Mouse (Mus musculus): ENCODE measurements around the gene Fam186b.

Gene Fam186b

DNA sequence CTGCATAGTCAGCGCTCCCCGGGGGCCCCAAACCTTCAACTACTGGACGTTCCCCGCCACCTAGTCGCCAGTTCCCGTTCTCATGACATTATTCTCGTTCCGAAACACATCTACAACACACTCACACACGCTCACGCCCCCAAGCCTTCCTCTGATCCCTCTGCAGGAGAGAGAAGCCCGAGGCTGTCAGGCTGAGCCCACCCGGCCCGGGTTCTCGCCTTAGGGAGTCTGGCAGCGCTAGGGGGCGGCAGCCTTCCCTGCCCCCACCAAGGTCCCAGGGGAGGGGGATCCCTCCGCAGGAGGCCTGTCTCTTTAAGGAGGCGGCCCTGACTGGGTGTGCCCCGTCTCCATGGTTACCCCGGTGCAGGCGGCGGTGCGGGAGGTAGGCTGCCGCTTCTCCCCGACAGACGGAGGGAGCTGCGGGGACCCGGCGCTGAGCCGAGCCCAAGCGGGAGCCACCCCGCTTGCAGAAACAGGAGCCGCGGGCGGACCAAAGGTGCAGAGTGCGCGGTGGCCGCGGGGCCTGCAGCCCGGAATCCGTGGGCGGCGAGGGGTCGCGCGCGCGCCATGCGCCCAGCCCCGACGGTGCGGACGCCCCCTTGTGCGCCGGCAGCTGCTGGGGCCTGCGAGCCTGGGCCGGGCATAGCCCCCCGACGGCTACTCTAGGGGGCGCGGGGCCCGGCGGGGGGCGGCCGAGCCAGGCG, 71.3 kb downstream of the Fam186b start, which contains the start of gene Kcnh3:
Gene Kcnh3 (plus strand): TSS at position 654 of the 704 bp plus-strand sequence.
- DNase-seq (ENCODE audit: low spot score in 2 of 2): peak; percentile 48 to 79

DNA sequence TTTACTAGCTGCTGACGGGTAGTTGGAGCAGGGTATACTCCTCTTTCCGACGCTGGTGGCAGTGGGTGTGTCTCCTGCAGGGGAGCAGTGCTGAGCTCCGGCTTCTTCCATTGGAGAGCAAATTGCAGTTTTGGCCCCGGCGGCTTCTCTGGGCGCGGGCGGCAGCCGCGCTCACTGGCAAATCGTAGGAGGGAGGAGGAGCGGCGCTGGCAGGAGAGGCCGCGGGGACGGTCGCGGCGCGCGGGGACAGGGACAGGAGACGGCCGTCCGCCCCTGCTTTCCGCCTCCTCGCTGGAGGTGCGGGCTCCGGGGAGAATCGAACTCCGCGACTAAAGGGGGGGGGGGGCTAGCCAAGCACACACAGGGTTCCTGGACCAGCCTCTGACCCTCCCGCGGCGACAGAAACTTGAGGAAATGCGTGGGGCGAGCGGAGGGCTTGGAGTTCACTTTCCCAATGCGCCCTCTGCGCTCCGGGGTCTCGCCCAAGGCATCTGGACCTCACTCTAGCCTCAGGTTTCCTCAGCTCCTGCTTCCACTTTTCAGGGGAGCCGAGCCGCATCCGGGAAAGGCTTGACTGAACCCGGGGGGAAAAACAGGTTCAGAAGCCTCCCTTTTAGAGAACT, 72.0 kb downstream of the Fam186b start:
- DNase-seq (ENCODE audit: low spot score in 2 of 2): no peak

DNA sequence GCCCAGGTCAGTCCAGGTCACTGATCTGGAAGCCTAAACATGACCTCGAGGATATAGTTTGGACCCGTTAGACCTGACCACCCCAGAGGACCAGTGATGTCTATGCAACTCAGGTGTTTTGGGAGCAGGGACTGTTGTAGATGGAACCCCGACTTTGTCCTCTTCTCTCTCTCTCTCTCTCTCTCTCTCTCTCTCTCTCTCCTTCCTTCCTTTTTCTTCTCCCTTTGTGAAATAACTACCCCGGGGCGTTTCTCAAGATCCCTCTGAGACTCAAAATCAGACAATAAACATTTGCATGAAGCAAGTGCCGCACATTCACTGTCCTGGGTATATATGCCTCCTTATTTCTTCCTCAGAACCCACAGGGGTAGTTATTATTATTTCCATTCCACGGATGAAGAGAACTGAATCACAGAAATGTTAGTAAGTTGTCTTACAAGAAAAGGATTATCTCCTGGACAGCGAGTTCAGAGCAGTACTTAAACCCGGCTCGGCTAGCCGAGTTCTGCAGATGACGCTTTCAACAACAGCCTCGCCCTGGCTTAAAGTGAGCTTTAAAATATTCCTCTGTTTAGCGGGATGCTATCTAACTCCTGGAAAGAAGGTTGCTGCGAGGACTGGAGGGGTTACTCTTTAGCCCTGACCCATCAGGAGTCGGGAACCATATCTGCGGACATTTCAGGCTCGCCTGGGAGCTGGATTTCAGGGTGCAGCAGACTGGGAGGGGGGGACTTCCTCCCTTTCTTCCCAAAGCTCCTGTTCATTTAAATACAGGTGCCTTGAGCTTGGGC, 72.7 kb downstream of the Fam186b start:
- DNase-seq (ENCODE audit: low spot score in 2 of 2): no peak

DNA sequence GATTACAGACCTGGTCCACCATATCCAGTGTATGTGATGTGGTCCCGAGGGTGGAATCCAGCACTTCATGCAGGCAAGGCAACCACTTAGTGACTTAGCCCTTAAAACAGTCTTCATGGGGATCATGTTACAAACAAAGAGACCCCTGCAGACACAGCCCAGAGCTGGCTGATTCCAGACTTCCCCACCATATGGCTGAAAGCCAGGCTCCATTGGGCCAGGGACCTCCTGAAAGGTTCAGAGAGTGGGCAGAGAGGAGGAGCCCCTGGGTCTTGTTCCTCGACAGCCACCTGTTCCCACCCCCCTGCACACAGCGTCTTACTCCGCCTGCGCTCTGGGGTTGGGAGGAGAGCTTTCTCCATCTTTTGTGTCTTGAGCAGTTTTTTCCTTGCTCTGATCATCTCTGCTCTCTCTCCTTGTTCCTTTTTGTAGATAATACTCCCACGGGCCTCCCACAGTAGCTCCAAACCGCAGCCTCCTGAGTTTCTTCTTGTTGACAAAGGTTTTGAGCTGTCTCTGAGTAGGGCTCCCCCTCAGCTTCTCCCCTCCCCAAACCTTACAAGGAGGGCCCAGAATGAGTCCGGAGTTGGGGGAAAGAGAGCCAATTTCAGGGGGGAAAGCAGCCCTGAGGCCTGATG, 74.3 kb downstream of the Fam186b start:
- peak in 1 of 2 experiments; percentile 59 for DNase-seq (ENCODE audit: low spot score in 2 of 2)

Measured in spleen, postnatal 4 days (tissue).